Mouse (Mus musculus): ENCODE measurements around the gene Ggt6. TPM values are rescaled to one million over a fixed set of nuclear protein-coding genes. Genes with fewer than 3 reads are reported as not detected.

Gene Ggt6
- polyA plus RNA-seq (2012; rRNA removed): not detected in 2 replicates

GRCm38 (mm10) chr11:72434963-72435693, at the start of gene Ggt6:
Ggt6 (plus strand) TSS chr11:72435526.

GRCm38 (mm10) chr11:72411093-72411921, 24.0 kb upstream of the Ggt6 start, which contains the start of gene Smtnl2:
Smtnl2 (minus strand) TSS chr11:72411713.

GRCm38 (mm10) chr11:72440965-72441664, 5.8 kb downstream of the Ggt6 start, which contains the start of gene Mybbp1a:
Mybbp1a (plus strand) TSS chr11:72441355.

Other genes starting within 250 kb of the Ggt6 start
- 5.9 and 6.8 TPM in 2 replicates for gene Gm43951, start 228.7 kb upstream of the Ggt6 start, polyA plus RNA-seq (2012; rRNA removed)
- 34.7 and 37.4 TPM in 2 replicates for gene 4933427D14Rik, start 228.1 kb upstream of the Ggt6 start, polyA plus RNA-seq (2012; rRNA removed)
- gene Txndc17, start 228.0 kb upstream of the Ggt6 start, polyA plus RNA-seq (2012; rRNA removed): 96.2 and 97.3 TPM in 2 replicates
- gene Med31, start 219.9 kb upstream of the Ggt6 start, polyA plus RNA-seq (2012; rRNA removed): 42.3 and 44.2 TPM in 2 replicates
- gene Slc13a5, start 168.3 kb upstream of the Ggt6 start, polyA plus RNA-seq (2012; rRNA removed): 3.8 and 4.1 TPM in 2 replicates
- gene Xaf1, start 133.9 kb upstream of the Ggt6 start, polyA plus RNA-seq (2012; rRNA removed): 4.1 and 6.7 TPM in 2 replicates
- not detected in 2 replicates for gene Fbxo39, start 121.1 kb upstream of the Ggt6 start, polyA plus RNA-seq (2012; rRNA removed)
- gene Tekt1, start 73.1 kb upstream of the Ggt6 start, polyA plus RNA-seq (2012; rRNA removed): 3.8 and 4.3 TPM in 2 replicates
- 4.7 and 5.5 TPM in 2 replicates for gene Smtnl2, start 23.8 kb upstream of the Ggt6 start, polyA plus RNA-seq (2012; rRNA removed)
- gene Mybbp1a, start 5.8 kb downstream of the Ggt6 start, polyA plus RNA-seq (2012; rRNA removed): 63.5 and 64.5 TPM in 2 replicates
- 42.7 and 57.9 TPM in 2 replicates for gene Spns2, start 54.4 kb downstream of the Ggt6 start, polyA plus RNA-seq (2012; rRNA removed)
- gene Spns3, start 115.0 kb downstream of the Ggt6 start, polyA plus RNA-seq (2012; rRNA removed): 0.12 and 0.16 TPM in 2 replicates
- 47.7 and 49.6 TPM in 2 replicates for gene Ube2g1, start 171.8 kb downstream of the Ggt6 start, polyA plus RNA-seq (2012; rRNA removed)

All from central nervous system, embryonic 18 days (tissue).